Mouse (Mus musculus): Measurements from ENCODE around the gene Simc1. TPM values are rescaled to one million over a fixed set of nuclear protein-coding genes. Genes with fewer than 3 reads are reported as not detected.

The Simc1 gene
- polyA plus RNA-seq, 1 experiment from 2014 or later, result 7.9 TPM

Small RNAs within 50 kb of the gene (microRNA-seq; reads per million reads assigned to microRNA genes)
- not detected for gene Gm24195

Other genes starting within 250 kb of the Simc1 start
- 3.2 and 4.0 TPM in 2 replicates for gene Cplx2, start 132.4 kb upstream of the Simc1 start, polyA plus RNA-seq (2015; fragmentation: Nextera tagmentation; extraction: Ambion mirVana)
- 96.5 and 99.5 TPM in 2 replicates for gene Thoc3, start 34.9 kb upstream of the Simc1 start, polyA plus RNA-seq (2015; fragmentation: Nextera tagmentation; extraction: Ambion mirVana)
- gene 4833439L19Rik, start 61.7 kb downstream of the Simc1 start, polyA plus RNA-seq (2015; fragmentation: Nextera tagmentation; extraction: Ambion mirVana), result 125 and 147 TPM in 2 replicates
- 21.7 and 23.1 TPM in 2 replicates for gene Arl10, start 71.2 kb downstream of the Simc1 start, polyA plus RNA-seq (2015; fragmentation: Nextera tagmentation; extraction: Ambion mirVana)
- gene Nop16, start 86.3 kb downstream of the Simc1 start, polyA plus RNA-seq (2015; fragmentation: Nextera tagmentation; extraction: Ambion mirVana), result 87.1 and 88.7 TPM in 2 replicates
- 182 and 211 TPM in 2 replicates for gene Higd2a, start 86.4 kb downstream of the Simc1 start, polyA plus RNA-seq (2015; fragmentation: Nextera tagmentation; extraction: Ambion mirVana)
- 79.6 and 79.8 TPM in 2 replicates for gene Cltb, start 107.6 kb downstream of the Simc1 start, polyA plus RNA-seq (2015; fragmentation: Nextera tagmentation; extraction: Ambion mirVana)
- 67.4 and 71.9 TPM in 2 replicates for gene Faf2, start 118.0 kb downstream of the Simc1 start, polyA plus RNA-seq (2015; fragmentation: Nextera tagmentation; extraction: Ambion mirVana)
- 52.5 and 56.5 TPM in 2 replicates for gene Rnf44, start 190.1 kb downstream of the Simc1 start, polyA plus RNA-seq (2015; fragmentation: Nextera tagmentation; extraction: Ambion mirVana)
- 9.6 and 9.9 TPM in 2 replicates for gene Cdhr2, start 197.7 kb downstream of the Simc1 start, polyA plus RNA-seq (2015; fragmentation: Nextera tagmentation; extraction: Ambion mirVana)
- 0.19 and 0.22 TPM in 2 replicates for gene Gprin1, start 246.1 kb downstream of the Simc1 start, polyA plus RNA-seq (2015; fragmentation: Nextera tagmentation; extraction: Ambion mirVana)

Data from stomach, embryonic 16.5 days (tissue).